Mouse (Mus musculus): ENCODE results near the gene Gm20835.
"Not testable (repeated sequence)": the region's sequence is repeated elsewhere in the genome, so short reads cannot be mapped to it uniquely, and the experiment has no call there.

The Gm20835 gene

DNA sequence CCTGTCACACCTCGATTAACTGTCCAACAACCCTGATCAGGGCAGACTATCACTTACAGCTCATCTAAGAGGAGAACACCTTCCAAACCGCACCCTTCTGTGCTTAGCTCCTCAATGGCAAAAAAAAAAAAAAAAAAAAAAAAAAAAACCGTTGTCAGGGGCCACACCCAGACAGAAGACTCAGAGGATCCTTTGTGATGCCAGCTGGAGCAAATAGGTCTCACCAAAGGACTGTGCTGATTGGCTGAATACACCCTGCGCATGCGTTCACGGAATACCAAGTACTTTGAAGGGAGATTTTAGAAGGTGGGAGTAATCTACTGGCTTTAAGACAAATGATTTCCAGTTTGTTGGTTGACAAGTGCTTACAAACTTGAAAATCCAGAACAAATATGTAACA is at the start of gene Gm20835:
Gene Gm20835 (minus strand): TSS at position 101 of the 400 bp plus-strand sequence.
- DNase-seq, result not testable (repeated sequence)
